Mouse (Mus musculus) spleen, adult 2 months (tissue): Measurements from ENCODE around the gene Arhgap17.

ENCODE experiments used
- CTCF ChIP-seq: fragments of 200-500 bp; IDR thresholded peaks from 2 replicates; pipeline ENCODE4 v1.5.1; 2011; ENCODE audit warnings: mild to moderate bottlenecking, inconsistent platforms; ENCODE audit not compliant: insufficient read depth, insufficient read length, insufficient replicate concordance; ENCODE audit errors: extremely low read depth
- POLR2A ChIP-seq: fragments of 200-500 bp; IDR thresholded peaks from 2 replicates; pipeline ENCODE4 v1.6.1; 2011; ENCODE audit warnings: low read depth, low read length, inconsistent platforms

- no peak for TF ChIP-seq CTCF
- no peak for TF ChIP-seq POLR2A
Measured at GRCm38 (mm10) chr7:123410502-123410901, 40.8 kb upstream of the Arhgap17 start.
